Mouse (Mus musculus): ENCODE results near the gene Cmtm2a.
A peak's percentile ranks its signal among the peaks of the same experiment; 100 is the strongest.
"Not testable (repeated sequence)": the region's sequence is repeated elsewhere in the genome, so short reads cannot be mapped to it uniquely, and the experiment has no call there.

Gene Cmtm2a

GRCm38 (mm10) chr8:104293081-104293480, at the start of gene Cmtm2a:
Cmtm2a (minus strand) TSS chr8:104293181.
- not testable (repeated sequence) for DNase-seq (ENCODE audit: low read depth, low spot score)

GRCm38 (mm10) chr8:104342426-104342825, 49.4 kb upstream of the Cmtm2a start:
- DNase-seq (ENCODE audit: low read depth, low spot score) = no peak

- DNase-seq (ENCODE audit: low read depth, low spot score) = no peak
These were observed 48.7 kb upstream of the Cmtm2a start for GRCm38 (mm10) chr8:104341678-104342077.

- peak; percentile 84 for DNase-seq (ENCODE audit: low read depth, low spot score)
These were observed 48.2 kb upstream of the Cmtm2a start for GRCm38 (mm10) chr8:104341106-104341561.

GRCm38 (mm10) chr8:104340233-104341105, 47.5 kb upstream of the Cmtm2a start:
- DNase-seq (ENCODE audit: low read depth, low spot score) = peak; percentile 76

- DNase-seq (ENCODE audit: low read depth, low spot score) = no peak
These were observed 46.9 kb upstream of the Cmtm2a start for GRCm38 (mm10) chr8:104339983-104340232.

- peak; percentile 34 for DNase-seq (ENCODE audit: low read depth, low spot score)
These were observed 46.4 kb upstream of the Cmtm2a start, which contains the start of gene Cmtm3 for GRCm38 (mm10) chr8:104339229-104339982. Cmtm3 (plus strand) TSS chr8:104339410.

GRCm38 (mm10) chr8:104337890-104338289, 44.9 kb upstream of the Cmtm2a start:
- DNase-seq (ENCODE audit: low read depth, low spot score) = no peak

- no peak for DNase-seq (ENCODE audit: low read depth, low spot score)
These were observed 43.8 kb upstream of the Cmtm2a start for GRCm38 (mm10) chr8:104336806-104337205.

- DNase-seq (ENCODE audit: low read depth, low spot score) = no peak
These were observed 41.2 kb upstream of the Cmtm2a start for GRCm38 (mm10) chr8:104334196-104334595.

- DNase-seq (ENCODE audit: low read depth, low spot score) = no peak
These were observed 40.8 kb upstream of the Cmtm2a start for GRCm38 (mm10) chr8:104333786-104334185.

- no peak for DNase-seq (ENCODE audit: low read depth, low spot score)
These were observed 40.0 kb upstream of the Cmtm2a start for GRCm38 (mm10) chr8:104332665-104333631.

GRCm38 (mm10) chr8:104321930-104322329, 28.9 kb upstream of the Cmtm2a start, which contains the start of gene Cmtm2b:
Cmtm2b (plus strand) TSS chr8:104322230.
- DNase-seq (ENCODE audit: low read depth, low spot score) = not testable (repeated sequence)

GRCm38 (mm10) chr8:104321267-104321666, 28.3 kb upstream of the Cmtm2a start, which contains the start of gene Gm11020:
Gm11020 (plus strand) TSS chr8:104321567.
- not testable (repeated sequence) for DNase-seq (ENCODE audit: low read depth, low spot score)

- DNase-seq (ENCODE audit: low read depth, low spot score) = peak; percentile 7
These were observed 20.3 kb upstream of the Cmtm2a start for GRCm38 (mm10) chr8:104313311-104313710.

GRCm38 (mm10) chr8:104312023-104312422, 19.0 kb upstream of the Cmtm2a start:
- not testable (repeated sequence) for DNase-seq (ENCODE audit: low read depth, low spot score)

GRCm38 (mm10) chr8:104309441-104310155, 16.6 kb upstream of the Cmtm2a start, which contains the start of the genes Gm45711 and Cmtm1:
Gm45711 (minus strand) TSS chr8:104310081.
Cmtm1 (minus strand) TSS chr8:104310145.
- peak; percentile 70 for DNase-seq (ENCODE audit: low read depth, low spot score)

- DNase-seq (ENCODE audit: low read depth, low spot score) = not testable (repeated sequence)
These were observed 15.4 kb upstream of the Cmtm2a start for GRCm38 (mm10) chr8:104308341-104308740.

GRCm38 (mm10) chr8:104304962-104305361, 12.0 kb upstream of the Cmtm2a start:
- DNase-seq (ENCODE audit: low read depth, low spot score) = no peak

GRCm38 (mm10) chr8:104302536-104302935, 9.6 kb upstream of the Cmtm2a start:
- DNase-seq (ENCODE audit: low read depth, low spot score) = not testable (repeated sequence)

Measured in skeletal muscle tissue, adult 2 months (tissue).